Mouse (Mus musculus) liver, embryonic 14.5 days (tissue): ENCODE data around the gene Mrpl10.

Experiments used
- CTCF ChIP-seq: IDR thresholded peaks from 2 replicates; pipeline ENCODE4 v1.5.1; 2016; ENCODE audit warnings: antibody characterized with exemption, low read depth, control low read depth
- EP300 ChIP-seq: IDR thresholded peaks from 2 replicates; pipeline ENCODE4 v1.6.1; 2016; ENCODE audit warnings: antibody characterized with exemption, low read depth

GRCm38 (mm10) chr11:97038881-97039280 is 2.5 kb upstream of the Mrpl10 start:
- TF ChIP-seq CTCF (no peak), EP300 (no peak)
